Mouse (Mus musculus) liver, embryonic 14.5 days (tissue): ENCODE measurements around the gene Als2cr12.

Source experiments
- CTCF ChIP-seq: IDR thresholded peaks from 2 replicates; pipeline ENCODE4 v1.5.1; 2016; ENCODE audit warnings: antibody characterized with exemption, low read depth, control low read depth
- EP300 ChIP-seq: IDR thresholded peaks from 2 replicates; pipeline ENCODE4 v1.6.1; 2016; ENCODE audit warnings: antibody characterized with exemption, low read depth

- TF ChIP-seq CTCF = no peak
- TF ChIP-seq EP300 = no peak
Observed at GRCm38 (mm10) chr1:58744645-58745044, 48.9 kb upstream of the Als2cr12 start.
